Mouse (Mus musculus): Measurements from ENCODE around the gene Pip4p1. TPM values are rescaled to one million over a fixed set of nuclear protein-coding genes. Genes with fewer than 3 reads are reported as not detected.

Gene Pip4p1
- polyA plus RNA-seq (2012; rRNA removed) = 129 and 137 TPM in 2 replicates

DNA sequence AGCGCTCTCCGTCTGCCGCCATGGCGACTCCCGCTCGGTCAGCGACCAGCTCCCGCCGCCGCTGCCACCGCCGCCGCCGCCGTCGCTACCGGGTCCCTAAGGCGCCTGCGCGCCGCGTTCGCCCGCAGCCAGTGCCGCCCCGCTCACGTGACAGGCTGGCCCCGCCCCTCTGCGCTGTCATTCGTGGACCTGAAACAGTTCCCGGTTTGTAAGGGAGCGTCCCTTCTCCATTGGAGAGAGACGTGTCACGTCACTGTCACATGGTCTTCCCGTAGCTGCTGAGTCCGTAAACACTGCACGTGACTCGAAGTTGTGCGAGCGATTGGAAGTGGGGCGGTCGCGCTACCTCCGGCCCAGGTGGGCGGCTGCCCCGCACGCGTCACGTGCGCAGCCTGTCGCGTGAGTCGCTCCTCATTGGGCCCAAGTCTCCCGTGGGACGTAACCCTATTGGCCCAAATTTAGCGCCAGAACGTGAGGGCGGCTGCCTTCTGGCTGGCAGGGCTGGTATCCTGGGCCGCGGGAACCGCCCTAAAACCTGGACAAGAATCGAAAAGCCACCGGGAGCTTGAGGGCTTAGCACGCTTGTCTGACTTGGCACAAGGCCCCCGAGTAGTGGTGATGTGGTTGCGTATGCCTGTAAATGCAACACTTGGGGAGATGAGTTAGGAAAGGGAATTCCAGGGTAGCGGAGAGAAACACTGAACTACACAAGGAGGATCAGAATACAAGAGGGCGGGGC lies at the start of gene Pip4p1, which contains the start of gene Pnp:
Pip4p1 (minus strand) TSS at position 103 of the 739 bp plus-strand sequence.
Pnp (plus strand) TSS at position 329 of the 739 bp plus-strand sequence.

DNA sequence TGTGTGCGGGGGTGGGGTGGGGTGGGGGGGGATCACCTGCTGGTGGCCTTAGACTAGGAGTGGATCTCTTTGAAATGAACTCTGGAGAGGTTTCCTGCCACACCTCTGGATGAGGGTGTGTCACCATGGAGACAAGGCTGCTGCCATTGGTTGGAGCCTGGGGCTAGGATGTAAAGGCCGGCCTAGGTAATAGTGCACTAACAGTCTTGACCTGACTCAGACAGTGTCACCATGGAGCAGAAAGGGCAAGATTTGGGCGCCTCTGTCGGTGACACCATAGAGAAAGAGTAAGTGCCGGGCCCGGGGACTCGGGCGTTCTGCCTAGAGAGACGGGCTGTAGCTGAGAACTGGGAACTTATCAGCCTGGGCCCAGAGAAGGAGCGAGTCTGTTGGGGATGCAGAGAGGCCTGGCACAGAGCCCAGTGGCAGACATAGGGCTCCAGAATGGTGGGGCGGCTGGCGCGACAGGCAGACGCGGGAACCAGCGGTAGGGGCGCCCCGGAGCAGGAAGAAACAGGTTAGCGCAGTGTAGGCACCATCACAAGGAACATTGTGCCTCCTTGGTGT lies 25.4 kb upstream of the Pip4p1 start, which contains the start of gene Pnp2:
Pnp2 (plus strand) TSS at position 51 of the 567 bp plus-strand sequence.

DNA sequence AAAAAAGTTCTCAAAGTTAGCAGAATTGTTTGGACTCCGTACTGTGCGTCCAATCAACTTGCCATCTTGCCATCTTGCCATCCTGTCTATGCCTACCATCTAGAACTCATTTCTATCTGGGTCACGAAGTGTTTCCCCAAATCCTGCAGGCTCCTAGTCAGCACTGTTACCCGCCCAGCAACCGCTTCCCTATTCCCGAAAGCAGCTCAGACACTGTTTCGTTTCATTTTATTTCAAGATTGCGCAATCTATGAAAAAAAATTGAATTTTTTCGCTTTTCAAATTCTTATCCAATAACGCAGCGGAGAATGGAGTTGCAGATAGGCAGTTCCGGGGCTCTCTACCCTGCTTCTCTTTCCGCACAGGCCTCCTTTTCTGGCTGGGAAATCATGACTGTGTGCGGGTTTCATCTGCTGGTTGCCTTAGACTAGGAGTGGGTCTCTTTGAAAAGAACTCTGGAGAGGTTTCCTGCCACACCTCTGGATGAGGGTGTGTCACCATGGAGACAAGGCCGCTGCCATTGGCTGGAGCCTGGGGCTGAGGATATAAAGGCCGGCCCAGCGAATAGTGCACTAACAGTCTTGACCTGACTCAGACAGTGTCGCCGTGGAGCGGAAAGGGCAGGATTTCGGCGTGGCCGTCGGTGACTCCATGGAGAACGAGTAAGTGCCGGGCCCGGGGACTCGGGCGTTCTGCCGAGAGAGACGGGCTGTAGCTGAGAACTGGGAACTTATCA lies 13.4 kb upstream of the Pip4p1 start, which contains the start of gene Gm49342:
Gm49342 (plus strand) TSS at position 586 of the 736 bp plus-strand sequence.

DNA sequence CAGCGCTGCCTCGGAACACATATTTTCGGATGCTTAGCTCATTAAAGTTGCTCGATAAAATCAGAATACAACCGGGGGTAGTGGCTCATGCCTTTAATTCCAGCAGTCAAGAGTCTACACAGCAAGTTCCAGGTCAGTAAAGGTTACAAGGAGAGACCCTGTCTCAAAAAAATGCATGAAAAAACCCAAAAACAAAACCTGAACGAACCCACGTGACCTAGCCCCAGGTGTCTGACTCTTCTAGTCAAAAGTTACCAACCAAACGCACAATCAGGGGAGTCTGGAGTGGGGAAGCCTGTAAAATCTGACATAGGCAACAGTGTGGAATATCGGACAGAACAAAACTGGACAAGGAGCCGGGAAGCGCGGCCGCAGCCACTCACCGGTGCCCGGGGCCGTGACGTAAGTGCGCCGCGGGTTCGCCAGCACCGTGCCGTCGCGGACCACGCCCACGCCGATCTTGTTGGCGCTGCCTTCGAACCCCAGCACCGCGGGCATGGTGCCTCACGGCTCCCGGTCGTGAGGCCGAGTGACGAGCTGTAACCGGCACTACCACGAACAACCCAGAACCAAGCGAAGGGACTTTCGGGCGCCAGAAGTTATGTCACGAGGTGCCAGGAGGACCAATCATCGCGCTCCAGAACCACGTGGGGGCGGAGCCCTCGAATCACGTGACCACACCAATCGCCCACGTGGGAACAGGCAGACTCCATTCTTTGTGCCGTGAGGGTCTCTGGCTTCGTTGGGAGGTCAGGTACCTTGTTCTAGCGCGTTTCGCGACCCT lies 6.2 kb downstream of the Pip4p1 start, which contains the start of the genes Osgep and Apex1:
Osgep (minus strand) TSS at position 613 of the 784 bp plus-strand sequence.
Apex1 (plus strand) TSS at position 688 of the 784 bp plus-strand sequence.

DNA sequence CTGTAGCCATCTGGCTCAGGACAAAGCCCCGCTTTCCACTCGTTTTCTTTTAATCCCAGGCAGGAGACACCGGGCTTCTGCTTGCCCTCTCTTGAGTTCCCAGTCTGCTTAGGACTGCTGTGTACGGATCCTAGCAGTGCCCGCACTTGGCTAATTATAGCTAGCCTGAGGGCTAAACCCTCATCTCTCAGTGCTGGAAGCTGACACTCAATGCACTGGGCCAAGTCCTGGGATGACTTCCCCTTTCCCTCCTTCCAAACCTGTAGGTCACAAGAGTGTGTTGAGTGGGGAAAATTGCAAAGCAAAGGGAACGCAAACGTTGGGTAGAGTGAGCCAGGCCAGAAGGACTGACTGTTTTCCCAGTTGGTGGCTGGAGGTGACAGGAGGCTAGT lies 33.3 kb downstream of the Pip4p1 start, which contains the start of gene Klhl33:
Klhl33 (minus strand) TSS at position 134 of the 392 bp plus-strand sequence.

Other genes starting within 250 kb of the Pip4p1 start
- not detected in 2 replicates for gene Olfr747, start 237.7 kb downstream of the Pip4p1 start, polyA plus RNA-seq (2012; rRNA removed)
- gene Olfr748, start 223.5 kb downstream of the Pip4p1 start, polyA plus RNA-seq (2012; rRNA removed) = not detected in 2 replicates
- gene Olfr749, start 185.8 kb downstream of the Pip4p1 start, polyA plus RNA-seq (2012; rRNA removed) = not detected in 2 replicates
- gene Ttc5, start 145.3 kb downstream of the Pip4p1 start, polyA plus RNA-seq (2012; rRNA removed) = 103 and 110 TPM in 2 replicates
- gene Ccnb1ip1, start 123.1 kb downstream of the Pip4p1 start, polyA plus RNA-seq (2012; rRNA removed) = 0.04 and 0.08 TPM in 2 replicates
- gene Parp2, start 123.0 kb downstream of the Pip4p1 start, polyA plus RNA-seq (2012; rRNA removed) = 81.9 and 85.9 TPM in 2 replicates
- gene Tep1, start 60.3 kb downstream of the Pip4p1 start, polyA plus RNA-seq (2012; rRNA removed) = 4.2 and 6.1 TPM in 2 replicates
- 0.79 and 1.2 TPM in 2 replicates for gene Klhl33, start 33.3 kb downstream of the Pip4p1 start, polyA plus RNA-seq (2012; rRNA removed)
- 122 and 139 TPM in 2 replicates for gene Osgep, start 6.0 kb downstream of the Pip4p1 start, polyA plus RNA-seq (2012; rRNA removed)
- gene Apex1, start 5.9 kb downstream of the Pip4p1 start, polyA plus RNA-seq (2012; rRNA removed) = 167 and 214 TPM in 2 replicates
- 22.1 and 24.5 TPM in 2 replicates for gene Pnp, start 226 bp upstream of the Pip4p1 start, polyA plus RNA-seq (2012; rRNA removed)
- 28.5 and 35.7 TPM in 2 replicates for gene Gm49342, start 13.7 kb upstream of the Pip4p1 start, polyA plus RNA-seq (2012; rRNA removed)
- gene Pnp2, start 25.1 kb upstream of the Pip4p1 start, polyA plus RNA-seq (2012; rRNA removed) = 0.23 and 0.28 TPM in 2 replicates
- gene Rnase10, start 76.9 kb upstream of the Pip4p1 start, polyA plus RNA-seq (2012; rRNA removed) = 0.04 TPM in 1 of 2 replicates, not detected in the other
- not detected in 2 replicates for gene Rnase9, start 111.0 kb upstream of the Pip4p1 start, polyA plus RNA-seq (2012; rRNA removed)
- not detected in 2 replicates for gene Rnase11, start 119.3 kb upstream of the Pip4p1 start, polyA plus RNA-seq (2012; rRNA removed)
- not detected in 2 replicates for gene Rnase12, start 126.8 kb upstream of the Pip4p1 start, polyA plus RNA-seq (2012; rRNA removed)
- not detected in 2 replicates for gene Olfr750, start 143.6 kb upstream of the Pip4p1 start, polyA plus RNA-seq (2012; rRNA removed)
- 14.3 and 24.3 TPM in 2 replicates for gene Rnase4, start 160.2 kb upstream of the Pip4p1 start, polyA plus RNA-seq (2012; rRNA removed)
- gene Ang, start 160.3 kb upstream of the Pip4p1 start, polyA plus RNA-seq (2012; rRNA removed) = 4.3 and 6.9 TPM in 2 replicates
- gene Eddm3b, start 183.6 kb upstream of the Pip4p1 start, polyA plus RNA-seq (2012; rRNA removed) = not detected in 2 replicates
- 0.35 and 0.66 TPM in 2 replicates for gene Rnase6, start 193.1 kb upstream of the Pip4p1 start, polyA plus RNA-seq (2012; rRNA removed)
- 0.25 and 0.31 TPM in 2 replicates for gene Rnase1, start 215.9 kb upstream of the Pip4p1 start, polyA plus RNA-seq (2012; rRNA removed)
- gene Rnase2b, start 231.4 kb upstream of the Pip4p1 start, polyA plus RNA-seq (2012; rRNA removed) = not detected in 2 replicates